Mouse (Mus musculus) gastrocnemius, postnatal 14 days (tissue): ENCODE results near the gene Cadm2. TPM values are rescaled to one million over a fixed set of nuclear protein-coding genes. Genes with fewer than 3 reads are reported as not detected.

Experiments
- DNase-seq: peaks from one replicate; pipeline ENCODE4 v3.0.0; 2021; ENCODE audit warnings: mixed read lengths
- intact Hi-C: fragments of 180-260 bp; cut with DNase I; formaldehyde crosslinking; loops from one replicate; pipeline ENCODE4 v1.15.1; 2025; ENCODE audit warnings: low total_unique reads
- total RNA-seq, 2 experiments: library from RNA; stranded (reverse); gene quantifications; 2 replicates each; pipeline ENCODE4 v1.2.3; 2021

The Cadm2 gene
- total RNA-seq, 2 experiments from 2014 or later, result 0.59 to 1.2 TPM

DNA sequence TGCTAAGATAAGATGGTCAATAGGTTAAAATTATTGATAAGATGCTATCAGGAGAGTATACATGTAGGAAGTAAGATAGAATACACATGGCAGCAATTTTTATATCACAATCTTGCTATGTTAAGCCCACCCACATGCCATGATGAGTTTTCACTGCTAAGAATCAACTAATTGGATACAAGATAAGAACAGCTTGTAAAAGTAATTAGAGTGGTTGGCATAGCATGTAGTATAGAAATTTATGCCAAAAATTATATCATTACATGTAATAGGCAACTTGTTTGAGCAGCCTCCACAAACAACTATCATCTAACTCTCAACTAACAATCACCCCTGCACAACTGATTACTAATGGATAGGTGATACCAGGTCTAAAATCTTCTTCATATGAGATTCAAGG lies 809.2 kb downstream of the Cadm2 start:
- intact Hi-C loops, result no loop called here
- no peak for DNase-seq

DNA sequence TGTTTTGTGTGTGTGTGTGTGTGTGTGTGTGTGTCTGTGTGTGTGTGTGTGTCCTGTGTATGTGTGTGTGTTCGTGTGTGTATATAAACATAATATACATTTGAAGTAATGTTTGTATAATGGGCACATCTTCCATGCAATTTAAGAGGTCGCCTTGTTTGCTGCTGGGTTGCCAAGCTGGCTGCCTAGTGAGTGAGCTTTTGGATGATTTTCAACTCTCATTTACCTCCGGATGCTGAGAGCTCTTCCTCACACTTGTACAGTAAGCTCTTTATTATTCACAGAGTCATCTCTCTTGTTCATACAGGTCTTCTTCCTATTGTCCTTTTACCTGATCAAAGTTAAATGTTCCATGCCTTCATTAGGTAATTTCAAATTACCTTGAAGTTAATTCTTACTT lies 822.5 kb downstream of the Cadm2 start:
- intact Hi-C loops, result no loop called here
- no peak for DNase-seq

DNA sequence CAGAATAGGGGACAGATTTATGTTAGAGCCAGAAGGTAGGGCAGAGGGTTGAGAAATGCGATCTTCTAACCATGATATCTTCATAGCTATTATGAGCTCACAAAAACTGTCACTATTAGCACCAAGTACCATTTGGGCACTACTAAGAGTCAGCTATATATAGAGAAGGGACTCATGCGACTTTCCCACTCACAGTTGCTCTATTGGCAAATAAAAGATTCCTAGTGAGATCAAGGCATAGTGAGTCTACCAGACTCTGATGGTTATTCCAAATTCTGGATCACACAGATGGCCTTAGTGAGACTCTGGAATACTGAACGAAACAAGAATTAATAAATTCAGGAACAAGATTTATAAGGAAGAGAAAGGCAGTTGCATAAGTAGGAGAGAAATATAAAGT lies 827.6 kb downstream of the Cadm2 start:
- DNase-seq, result no peak
- intact Hi-C loops, result no loop called here

DNA sequence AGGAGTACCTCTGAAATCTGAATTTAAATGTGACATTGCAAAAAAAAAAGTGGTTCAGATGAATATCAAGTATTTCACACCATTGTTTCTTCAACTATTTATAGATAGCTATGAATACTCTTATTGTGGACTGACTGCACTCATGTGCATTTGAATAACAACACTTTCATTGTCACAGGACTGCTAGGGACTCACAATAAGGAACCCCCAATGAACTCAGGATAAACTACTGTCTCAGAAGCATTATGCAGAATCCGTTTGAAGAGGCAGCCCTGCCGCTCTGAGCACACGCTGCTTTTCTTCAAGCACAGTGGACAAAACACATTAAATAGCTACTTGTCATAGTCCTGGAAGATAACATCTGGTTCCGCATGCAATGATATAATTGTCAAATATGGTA lies 848.8 kb downstream of the Cadm2 start:
- intact Hi-C loops, result no loop called here
- DNase-seq, result no peak

DNA sequence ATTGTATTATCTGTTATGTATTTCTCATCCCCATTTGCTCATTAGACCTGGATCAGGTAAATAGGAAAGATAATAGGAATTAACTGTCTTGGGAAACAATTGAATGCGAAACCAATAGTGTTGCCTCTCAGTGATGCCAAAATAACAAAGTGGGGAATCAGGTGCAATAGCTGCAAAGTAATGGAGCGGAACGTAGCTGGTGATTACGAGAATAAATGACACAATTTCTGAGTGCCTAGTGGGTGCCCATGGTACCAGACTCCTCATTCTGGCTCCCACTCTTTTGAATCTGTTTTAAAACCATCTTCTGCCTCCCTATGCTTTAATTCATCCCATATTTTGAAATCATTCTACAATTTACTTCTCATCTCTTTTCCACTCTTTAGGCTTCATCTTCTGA lies 851.2 kb downstream of the Cadm2 start:
- intact Hi-C loops, result no loop called here
- no peak for DNase-seq

DNA sequence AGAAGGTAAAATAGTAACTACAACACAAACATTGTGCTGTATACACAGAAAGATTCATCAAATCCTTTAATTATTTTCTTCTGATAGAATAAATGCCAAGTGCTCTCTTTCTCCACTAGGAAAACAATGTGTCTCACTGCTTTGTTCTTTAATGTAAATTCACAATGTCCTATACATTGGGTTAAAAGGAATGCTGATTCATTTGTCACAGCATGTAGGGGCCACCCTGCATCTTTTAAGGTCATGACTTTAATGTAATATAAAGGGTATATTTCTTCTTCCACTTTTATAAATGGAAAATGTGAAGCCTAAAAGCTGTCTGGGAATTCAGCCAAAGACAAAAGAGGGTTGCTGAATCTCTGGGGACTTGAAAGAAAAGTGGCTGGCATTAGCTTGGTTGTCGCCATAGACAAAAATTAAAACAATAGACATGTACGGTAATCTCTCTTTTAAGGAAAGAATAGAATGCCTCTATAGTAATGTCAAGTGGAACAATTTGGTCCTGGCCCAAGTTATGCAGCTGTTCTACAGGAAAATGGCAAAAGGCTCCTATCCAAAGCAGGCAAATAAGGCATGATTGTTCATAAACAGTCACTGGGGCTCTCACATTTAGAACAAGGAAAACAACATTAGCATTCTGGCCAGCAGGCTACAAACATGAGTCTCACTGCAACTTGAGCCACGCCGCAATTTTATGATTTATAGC lies 851.9 kb downstream of the Cadm2 start:
- intact Hi-C loops, result no loop called here
- no peak for DNase-seq

DNA sequence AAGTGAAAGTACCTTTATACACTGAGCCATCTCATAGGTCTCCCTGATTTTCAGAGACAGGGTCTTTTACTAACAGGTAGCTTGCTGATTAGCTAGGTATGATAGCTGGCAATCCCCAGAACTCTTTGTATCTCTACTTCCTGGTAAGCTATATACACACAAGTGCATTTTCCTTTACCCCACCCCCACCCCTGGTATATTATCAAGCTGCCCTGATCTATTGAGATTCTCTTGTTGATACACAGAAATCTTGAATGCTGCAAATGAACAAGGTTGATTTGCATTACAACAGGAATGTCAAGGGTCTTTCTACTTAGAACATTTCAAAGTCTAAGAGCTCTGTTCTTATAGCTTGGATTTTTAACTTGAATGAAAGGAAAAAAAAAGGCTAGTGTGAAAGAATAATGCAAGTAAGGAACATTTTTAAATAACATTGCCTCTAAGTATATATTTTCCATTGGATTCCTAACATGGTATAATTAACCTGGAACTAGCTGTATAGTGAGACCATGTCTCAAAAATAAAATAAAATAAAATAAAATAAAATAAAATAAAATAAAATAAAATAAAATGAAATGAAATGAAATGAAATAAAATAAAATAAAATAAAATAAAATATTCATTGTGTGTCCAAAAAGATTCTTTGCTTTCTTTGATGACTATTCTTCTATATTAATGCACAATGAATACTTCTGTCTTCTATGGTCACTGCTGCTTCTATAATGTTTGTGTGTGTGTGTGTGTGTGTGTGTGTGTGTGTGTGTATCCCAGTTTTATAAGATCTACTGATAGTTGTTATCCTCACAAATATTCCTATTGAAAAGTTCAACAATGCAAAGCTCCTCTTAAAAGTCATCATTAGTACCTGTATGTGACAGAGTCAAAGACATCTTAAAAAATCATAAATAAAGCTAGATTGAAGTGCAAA lies 858.9 kb downstream of the Cadm2 start:
- intact Hi-C loops, result no loop called here
- DNase-seq, result no peak

DNA sequence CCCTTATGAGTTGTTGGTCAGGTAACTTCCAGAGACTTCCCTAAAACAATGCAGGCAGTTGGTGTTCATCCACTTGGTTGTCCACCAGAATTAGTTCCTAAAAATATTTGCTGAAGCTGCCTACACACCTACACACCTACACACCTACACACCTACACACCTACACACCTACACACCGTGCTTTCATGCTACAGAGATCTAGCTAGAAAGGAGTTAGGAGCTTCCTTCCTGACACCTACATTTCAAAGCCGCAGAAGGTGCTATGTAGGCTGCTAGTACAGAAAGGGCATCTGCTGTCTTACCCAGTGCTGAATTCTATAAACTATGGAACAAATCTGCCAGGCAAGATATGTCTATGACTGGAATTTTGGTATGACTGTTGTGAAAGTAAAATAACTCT lies 872.2 kb downstream of the Cadm2 start:
- intact Hi-C loops, result no loop called here
- no peak for DNase-seq

DNA sequence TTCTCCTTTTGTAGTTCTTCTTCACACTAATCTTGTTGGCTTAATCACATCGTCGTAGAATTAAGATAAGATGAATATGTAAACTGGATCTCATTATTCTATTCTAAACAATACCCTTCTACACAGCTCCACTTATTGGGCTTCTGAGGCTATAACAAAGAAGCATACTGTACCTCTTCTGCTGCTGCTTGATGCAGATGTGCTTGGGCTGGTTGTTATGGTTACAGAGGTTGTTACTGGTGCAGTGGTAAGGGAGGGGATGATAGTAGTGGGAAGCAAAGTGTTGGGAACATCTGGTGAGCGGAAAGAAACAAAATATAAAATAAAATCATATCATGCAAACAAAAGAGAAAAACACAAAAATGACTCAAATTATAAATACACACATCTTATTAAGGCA lies 889.5 kb downstream of the Cadm2 start:
- DNase-seq, result no peak
- intact Hi-C loops, result no loop called here

DNA sequence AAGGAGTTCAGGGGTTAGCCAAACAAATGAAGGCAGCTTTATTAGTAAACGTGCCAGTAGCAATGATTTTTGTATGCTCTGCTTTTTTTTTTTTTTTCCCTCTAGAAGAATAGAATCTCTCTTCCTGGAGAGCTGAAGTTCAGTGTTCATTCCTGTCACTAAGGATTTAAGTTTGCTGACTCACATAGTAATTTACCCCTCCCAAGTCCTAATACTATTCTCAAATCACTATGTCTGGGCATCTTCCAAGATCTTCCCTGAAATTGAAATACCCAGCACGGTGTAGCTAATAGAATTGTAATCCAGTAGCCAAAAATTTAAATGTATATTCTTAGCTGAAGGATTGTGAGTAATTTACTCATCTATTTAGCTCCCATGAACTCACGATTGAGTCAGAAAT lies 914.2 kb downstream of the Cadm2 start:
- DNase-seq, result no peak
- intact Hi-C loops, result no loop called here

DNA sequence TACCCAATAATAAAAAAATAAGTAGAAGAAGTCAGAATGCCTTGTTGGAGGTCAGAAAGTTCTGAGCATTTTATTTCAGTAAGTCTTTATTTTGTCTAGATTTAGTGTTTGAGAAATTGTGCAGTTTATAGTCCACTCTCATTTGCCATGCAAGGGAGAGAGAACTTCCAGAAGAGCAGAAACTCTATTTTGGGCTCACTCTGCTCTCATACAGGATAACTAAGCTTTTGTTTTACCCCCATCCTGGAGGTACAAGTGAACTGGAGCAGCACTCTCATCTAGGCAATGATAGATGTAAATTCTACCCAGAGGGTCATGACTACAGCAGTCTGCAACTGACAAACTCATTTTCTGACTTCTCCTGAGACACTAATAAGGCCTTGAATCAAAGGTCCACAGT lies 925.9 kb downstream of the Cadm2 start:
- no peak for DNase-seq
- intact Hi-C loops, result no loop called here

DNA sequence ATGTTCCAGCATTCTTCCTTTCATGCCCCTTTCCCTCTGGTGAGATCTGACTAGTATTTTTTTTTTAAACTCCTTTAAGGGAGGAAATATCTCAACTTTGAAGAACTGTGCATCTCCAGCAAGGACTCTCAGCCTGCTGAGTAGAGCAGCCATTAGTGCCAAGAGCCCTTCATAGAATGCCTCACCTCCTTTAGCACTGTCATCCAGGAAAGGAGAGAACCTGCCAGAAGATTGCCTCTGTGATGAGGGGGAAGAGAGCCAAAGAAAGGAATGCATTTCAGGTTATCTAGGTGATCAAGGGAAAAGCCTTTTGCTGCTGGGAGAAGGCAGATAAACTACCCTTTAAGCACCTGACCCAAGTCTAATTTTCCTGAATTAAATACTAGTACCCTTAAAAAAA lies 943.5 kb downstream of the Cadm2 start:
- DNase-seq, result no peak
- intact Hi-C loops, result no loop called here

DNA sequence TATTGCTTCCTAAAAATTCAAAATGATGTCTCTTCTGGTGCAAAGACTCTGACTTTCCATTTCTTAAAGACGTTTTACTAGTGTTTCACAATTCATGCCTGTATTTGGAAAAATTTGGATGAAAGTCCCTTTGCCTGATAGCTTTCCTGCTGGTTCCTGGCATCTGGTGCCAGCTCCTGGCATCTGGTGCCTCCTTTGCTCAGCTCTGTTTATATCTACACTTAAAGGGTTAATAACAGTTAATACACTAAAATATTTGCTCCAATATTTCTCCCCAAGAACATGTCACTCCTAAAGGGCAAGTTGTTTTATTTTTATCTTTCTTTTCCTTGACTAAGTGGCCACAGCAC lies 969.7 kb downstream of the Cadm2 start:
- intact Hi-C loops, result no loop called here
- no peak for DNase-seq

DNA sequence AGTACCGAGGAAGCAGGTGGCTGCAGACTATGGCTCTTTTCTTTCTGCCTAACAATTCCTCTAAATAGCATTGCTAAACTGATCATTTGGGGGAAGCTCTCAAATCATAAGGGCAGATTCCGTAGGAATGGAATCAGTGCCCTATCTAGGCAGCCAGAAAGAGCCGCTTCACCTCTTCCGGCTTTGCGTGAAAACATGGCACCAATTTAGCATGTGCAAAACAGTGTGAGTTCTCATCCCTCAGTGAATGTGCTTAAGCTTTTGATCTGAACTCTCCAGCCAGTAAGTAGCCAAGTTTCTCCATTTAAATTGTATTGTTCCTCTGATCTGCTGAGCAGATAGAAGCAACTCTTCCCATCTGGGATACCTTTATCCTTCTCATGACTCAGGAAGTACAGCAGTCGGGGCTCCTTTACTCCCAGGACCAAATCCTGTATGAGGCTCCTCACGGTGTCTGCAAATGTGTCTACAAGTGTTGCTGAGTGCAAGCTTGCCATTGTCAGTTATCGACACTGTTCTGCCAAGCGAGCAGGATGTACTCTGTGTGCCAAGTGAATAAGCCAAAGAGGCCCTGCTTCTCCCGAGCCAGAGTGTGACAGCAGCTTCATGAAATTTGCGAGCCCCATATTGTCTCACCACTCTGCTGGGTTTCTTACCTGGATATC lies 970.2 kb downstream of the Cadm2 start:
- intact Hi-C loops, result no loop called here
- no peak for DNase-seq

DNA sequence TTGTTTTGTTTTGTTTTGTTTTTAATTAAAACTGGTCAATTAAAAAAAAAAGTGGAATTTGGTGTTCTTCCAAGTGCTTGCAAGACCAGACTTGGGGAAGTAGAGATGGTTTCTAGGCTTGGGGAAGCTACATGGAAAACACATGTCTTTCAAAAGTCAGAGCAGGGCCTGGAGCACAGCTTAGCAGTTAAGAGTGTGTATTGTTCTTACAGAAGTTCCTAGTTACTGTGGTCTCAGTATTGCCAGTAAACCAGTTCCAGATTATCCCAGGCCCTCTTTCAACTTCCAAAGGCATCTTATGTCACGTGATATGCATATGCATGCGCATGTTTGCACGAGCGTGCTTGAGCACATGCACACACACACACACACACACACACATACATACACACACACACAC lies 972.9 kb downstream of the Cadm2 start:
- no peak for DNase-seq
- intact Hi-C loops, result no loop called here

DNA sequence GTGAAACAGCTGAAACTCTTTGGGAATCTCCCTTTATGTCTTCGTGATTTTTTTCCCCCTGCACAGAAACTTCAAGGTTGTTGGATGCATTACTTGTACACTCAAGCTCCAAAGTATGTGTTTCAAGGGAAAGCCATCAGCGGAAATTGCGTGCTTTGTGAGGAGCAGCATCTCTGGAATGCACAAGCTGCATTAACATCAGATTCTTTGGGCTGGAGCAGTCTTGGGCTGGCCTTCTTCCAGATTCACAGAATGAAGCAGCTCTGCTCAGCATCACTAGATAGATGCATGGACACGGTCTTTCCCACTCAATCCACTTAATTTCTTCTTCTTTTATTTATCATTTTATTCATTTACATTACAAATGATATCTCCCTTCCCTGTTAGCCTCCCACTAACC lies 977.1 kb downstream of the Cadm2 start:
- no peak for DNase-seq
- intact Hi-C loops, result no loop called here

DNA sequence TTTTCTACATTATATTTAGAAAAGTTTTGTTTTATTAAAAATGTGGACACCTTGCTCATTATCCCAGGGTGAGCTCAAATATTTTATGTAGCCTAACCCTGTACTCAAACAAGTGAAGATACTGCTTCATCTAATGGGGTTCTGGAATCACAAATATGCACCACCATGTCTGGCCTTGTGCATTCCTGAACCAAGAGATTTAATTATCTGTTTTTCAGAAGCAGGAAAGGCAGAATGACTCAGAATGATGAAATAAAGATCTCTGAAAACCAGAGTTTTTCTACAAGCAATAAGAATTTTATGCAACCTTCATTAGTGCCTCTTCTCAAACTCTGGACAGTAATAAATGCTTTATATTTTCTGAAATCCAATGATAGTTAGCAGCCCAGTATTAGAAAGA lies 993.2 kb downstream of the Cadm2 start:
- intact Hi-C loops, result no loop called here

DNA sequence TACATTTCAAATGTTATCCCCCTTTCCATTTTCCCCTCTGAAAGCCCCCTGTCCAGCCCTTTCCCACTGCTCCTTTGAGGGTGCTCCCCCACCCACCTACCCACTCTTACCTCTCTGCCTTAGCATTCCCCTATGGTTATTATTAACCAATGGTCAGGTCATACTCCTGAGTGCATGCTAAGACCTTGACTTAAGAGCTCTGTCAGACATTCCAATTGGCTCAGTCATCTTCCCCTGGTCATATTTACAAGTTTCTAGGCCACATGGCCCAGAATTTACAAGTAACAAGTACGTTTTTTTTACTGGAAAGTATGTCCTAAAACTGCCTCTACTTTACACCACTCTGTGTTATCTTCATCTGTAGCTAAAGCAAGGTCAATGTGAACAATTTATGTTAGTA lies 998.3 kb downstream of the Cadm2 start:
- intact Hi-C loops, result no loop called here
- DNase-seq, result no peak

More for the DNA sequence above, 993.2 kb downstream of the Cadm2 start:
- DNase-seq, result no peak

DNA sequence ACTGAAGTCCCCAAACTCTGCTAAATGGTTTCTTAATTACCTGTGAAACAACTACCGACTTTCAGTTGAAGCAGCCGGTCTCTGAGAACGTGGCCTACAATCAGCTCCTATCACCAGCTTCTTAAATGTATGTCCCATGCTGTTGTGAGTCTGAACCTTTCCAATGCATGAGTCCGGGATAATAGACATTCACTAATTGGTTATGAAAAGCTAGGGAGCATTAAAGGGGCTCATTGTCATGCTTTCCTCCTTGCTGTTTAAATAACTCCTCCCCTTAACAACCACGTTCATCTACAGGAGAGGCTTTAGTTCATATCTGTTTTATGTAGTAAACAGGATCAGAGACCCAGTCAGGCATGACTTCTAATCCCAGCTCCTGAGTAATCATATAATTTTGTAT lies 1008.1 kb downstream of the Cadm2 start:
- intact Hi-C loops, result no loop called here
- DNase-seq, result no peak
